Mouse (Mus musculus) thymus, adult 2 months (tissue): Measurements from ENCODE around the gene Macf1.

Experiments used
- CTCF ChIP-seq: fragments of 200-500 bp; IDR thresholded peaks from 2 replicates; pipeline ENCODE4 v1.5.1; 2012; ENCODE audit warnings: mild to moderate bottlenecking, control low read depth, low read length, moderate library complexity, borderline replicate concordance; ENCODE audit not compliant: control insufficient read depth, poor library complexity, insufficient read depth; ENCODE audit errors: extremely low read depth
- POLR2A ChIP-seq: fragments of 200-500 bp; IDR thresholded peaks from 2 replicates; pipeline ENCODE4 v1.6.1; 2012; ENCODE audit warnings: mild to moderate bottlenecking, low read length, control low read depth, moderate library complexity; ENCODE audit not compliant: control insufficient read depth, poor library complexity, insufficient read depth; ENCODE audit errors: extremely low read depth

GRCm38 (mm10) chr4:123311845-123312244 lies 372.3 kb downstream of the Macf1 start:
- TF ChIP-seq CTCF = no peak
- TF ChIP-seq POLR2A = no peak
